Mouse (Mus musculus): Measurements from ENCODE around the gene Akap6.

DNA sequence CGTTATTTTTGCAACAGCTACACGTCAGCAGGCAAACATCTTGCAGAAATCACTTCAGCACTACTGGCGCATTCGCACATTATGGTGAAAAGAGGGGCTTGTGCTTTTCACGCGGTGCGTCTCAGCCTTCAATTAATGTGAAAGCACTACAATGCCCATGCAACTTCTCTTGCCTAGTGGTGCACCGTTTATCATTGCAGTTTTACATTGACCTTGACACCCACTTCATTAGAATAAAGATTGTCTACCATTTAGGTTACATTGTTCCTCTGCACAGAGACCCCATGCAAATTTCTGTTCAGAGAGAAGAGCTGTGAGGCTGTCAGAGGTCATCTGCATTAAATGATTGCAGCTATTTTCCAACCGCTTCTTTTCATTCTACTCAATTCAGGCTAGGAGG, 363.8 kb downstream of the Akap6 start:
- TF ChIP-seq POLR2AphosphoS2 (IDR thresholded peaks at IDR 0.05; ENCODE audit: insufficient read length, low read depth) (no peak), POLR2A (IDR thresholded peaks at IDR 0.05; ENCODE audit: insufficient read length, low read depth) (no peak), MYOD1 (IDR thresholded peaks at IDR 0.05; ENCODE audit: control insufficient read depth in 1 of 3, insufficient read length in 2 of 3, low read depth in 2 of 3) (no peak), MYOG (IDR thresholded peaks at IDR 0.05; ENCODE audit: control insufficient read depth in 1 of 3, insufficient read depth in 1 of 3, insufficient read length in 2 of 3, low read depth in 2 of 3) (no peak), MAX (IDR thresholded peaks at IDR 0.05; ENCODE audit: low read depth) (no peak), TCF3 (IDR thresholded peaks at IDR 0.05; ENCODE audit: insufficient read length, low read depth) (no peak), TCF12 (IDR thresholded peaks at IDR 0.05; ENCODE audit: insufficient read depth, poor library complexity, severe bottlenecking) (no peak), USF1 (IDR thresholded peaks at IDR 0.05; ENCODE audit: low read depth) (no peak), E2F4 (IDR thresholded peaks at IDR 0.05; ENCODE audit: insufficient read depth) (no peak), SRF (IDR thresholded peaks at IDR 0.05; ENCODE audit: control insufficient read depth, insufficient read length, low read depth) (no peak), REST (IDR thresholded peaks at IDR 0.05; ENCODE audit: insufficient read depth, insufficient read length) (no peak)

All from myocyte (in vitro differentiated cells).